Mouse (Mus musculus) limb, embryonic 11.5 days (tissue): Measurements from ENCODE around the gene Olfr484. TPM values are rescaled to one million over a fixed set of nuclear protein-coding genes. Genes with fewer than 3 reads are reported as not detected.

ENCODE experiments used
- polyA plus RNA-seq: library from polyadenylated mRNA; unstranded; fragments of >200 nt; fragmentation: Nextera tagmentation; extraction: Ambion mirVana; gene quantifications from 2 replicates; pipeline ENCODE4 v1.2.1, GENCODE M21; 2014

Olfr484 gene
- polyA plus RNA-seq, 1 experiment from 2014 or later: not detected

Other genes with a start within 250 kb of the Olfr484 start
- gene Olfr472, start 229.5 kb downstream of the Olfr484 start, polyA plus RNA-seq: not detected in 2 replicates
- not detected in 2 replicates for gene Olfr473, start 197.0 kb downstream of the Olfr484 start, polyA plus RNA-seq
- not detected in 2 replicates for gene Olfr474, start 172.8 kb downstream of the Olfr484 start, polyA plus RNA-seq
- gene Olfr476, start 162.6 kb downstream of the Olfr484 start, polyA plus RNA-seq: not detected in 2 replicates
- gene Olfr477, start 140.8 kb downstream of the Olfr484 start, polyA plus RNA-seq: not detected in 2 replicates
- gene Olfr478, start 93.5 kb downstream of the Olfr484 start, polyA plus RNA-seq: not detected in 2 replicates
- not detected in 2 replicates for gene Olfr479, start 76.8 kb downstream of the Olfr484 start, polyA plus RNA-seq
- not detected in 2 replicates for gene Olfr480, start 60.1 kb downstream of the Olfr484 start, polyA plus RNA-seq
- gene Olfr481, start 47.6 kb downstream of the Olfr484 start, polyA plus RNA-seq: not detected in 2 replicates
- 0.07 TPM in 1 of 2 replicates, not detected in the other for gene Olfr482, start 29.9 kb downstream of the Olfr484 start, polyA plus RNA-seq
- gene Olfr483, start 26.6 kb downstream of the Olfr484 start, polyA plus RNA-seq: not detected in 2 replicates
- gene Olfr485, start 32.4 kb upstream of the Olfr484 start, polyA plus RNA-seq: not detected in 2 replicates
- gene Olfr486, start 45.3 kb upstream of the Olfr484 start, polyA plus RNA-seq: not detected in 2 replicates
- not detected in 2 replicates for gene Olfr487, start 87.2 kb upstream of the Olfr484 start, polyA plus RNA-seq
- gene Olfr488, start 130.9 kb upstream of the Olfr484 start, polyA plus RNA-seq: not detected in 2 replicates
- gene Olfr490, start 161.5 kb upstream of the Olfr484 start, polyA plus RNA-seq: not detected in 2 replicates
- not detected in 2 replicates for gene Olfr491, start 186.0 kb upstream of the Olfr484 start, polyA plus RNA-seq
- gene Olfr492, start 196.2 kb upstream of the Olfr484 start, polyA plus RNA-seq: not detected in 2 replicates
- gene Olfr493, start 219.5 kb upstream of the Olfr484 start, polyA plus RNA-seq: not detected in 2 replicates
- gene Olfr494, start 237.9 kb upstream of the Olfr484 start, polyA plus RNA-seq: not detected in 2 replicates